Comparison of ENCODE assay signal across 10 mouse cellular contexts in the genomic region with DNA sequence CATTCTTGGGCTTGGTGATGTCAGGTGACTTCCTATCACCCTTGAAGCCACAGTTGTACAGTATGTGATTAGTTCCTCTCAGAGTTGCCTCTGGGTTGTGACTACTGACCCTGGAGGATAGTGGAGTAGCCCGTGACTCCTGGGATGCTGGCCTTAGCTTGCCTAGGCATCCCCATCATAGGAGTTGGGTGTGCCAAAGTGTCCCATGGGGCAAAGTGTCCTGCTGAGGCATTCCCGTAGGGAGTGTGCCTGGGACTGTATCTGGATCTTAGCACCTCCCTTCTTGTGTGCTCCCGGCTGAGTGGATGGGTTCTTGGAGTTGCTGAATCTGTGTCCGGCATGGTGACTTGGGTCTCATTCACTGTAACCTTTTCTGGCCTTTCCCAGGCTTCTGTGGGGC. TPM values are rescaled to one million over a fixed set of nuclear protein-coding genes. Genes with fewer than 3 reads are reported as not detected.
DNase-seq lines count a peak whose midpoint lies in the region; ATAC-seq and TF ChIP-seq lines count a peak whose summit lies in the region.
"Had no signal": no experiment of that assay in that cellular context is flagged by ENCODE, and none has a peak within 500 bp of the region (broad histone marks: within the 10 kb centered on the region; RNA-seq: fewer than 3 reads in every experiment).

No protein-coding gene starts in this region.

- TF ChIP-seq EP300 in liver, postnatal 0 days (IDR thresholded peaks at IDR 0.05; ENCODE audit: low read depth), result no peak

- H3K4me2 ChIP-seq in heart, embryonic 11.5 days, result no peak overlapping the region
- H3K4me2 ChIP-seq in intestine, postnatal 0 days (replicated peaks; ENCODE audit: low read depth), result no peak overlapping the region
- H3K4me2 ChIP-seq in liver, postnatal 0 days (ENCODE audit: low read depth, low read length), result no peak overlapping the region
- H3K4me2 ChIP-seq: midbrain, embryonic 12.5 days had no signal

- DNase-seq in heart, postnatal 4 days, result no peak
- DNase-seq in left cerebral cortex, adult 2 months (ENCODE audit: extremely low spot score in 1 of 2, low spot score in 2 of 2), result no peak
- DNase-seq in left cerebral cortex, postnatal 10 days (ENCODE audit: extremely low spot score in 1 of 2, low spot score in 2 of 2), result no peak
- DNase-seq in liver, postnatal 0 days, result no peak
- no peak for DNase-seq in lung, postnatal 14 days
- DNase-seq in ovary, adult 18-20 months (ENCODE audit: low spot score), result no peak

- H3K27ac ChIP-seq in heart, embryonic 11.5 days (ENCODE audit: low read depth, low read length), result peak overlapping the region; percentile 31
- H3K27ac ChIP-seq in left cerebral cortex, adult 2 months, result peak overlapping the region; percentile 50
- no peak overlapping the region for H3K27ac ChIP-seq in intestine, postnatal 0 days (ENCODE audit: low read depth, low read length)
- H3K27ac ChIP-seq in liver, postnatal 0 days (ENCODE audit: low read depth), result no peak overlapping the region
- H3K27ac ChIP-seq: midbrain, embryonic 12.5 days had no signal

- no peaks in the 10 kb centered on the region for H3K27me3 ChIP-seq in heart, embryonic 11.5 days (ENCODE audit: control insufficient read depth, insufficient read depth, low read length)
- no peaks in the 10 kb centered on the region for H3K27me3 ChIP-seq in intestine, postnatal 0 days (replicated peaks; ENCODE audit: control insufficient read depth, insufficient read depth, low read length)
- no peaks in the 10 kb centered on the region for H3K27me3 ChIP-seq in liver, postnatal 0 days (ENCODE audit: insufficient read depth, low read length)
- H3K27me3 ChIP-seq: midbrain, embryonic 12.5 days had no signal

- no peak for TF ChIP-seq CTCF in left cerebral cortex, adult 2 months (IDR thresholded peaks at IDR 0.05)
- TF ChIP-seq CTCF in intestine, postnatal 0 days (IDR thresholded peaks at IDR 0.05; ENCODE audit: low read depth), result no peak
- TF ChIP-seq CTCF in liver, postnatal 0 days (IDR thresholded peaks at IDR 0.05; ENCODE audit: low read depth), result no peak

- H3K4me3 ChIP-seq in heart, embryonic 11.5 days (ENCODE audit: low read depth, low read length), result no peak overlapping the region
- H3K4me3 ChIP-seq in left cerebral cortex, adult 2 months, result no peak overlapping the region
- H3K4me3 ChIP-seq in intestine, postnatal 0 days (ENCODE audit: low read depth, low read length), result no peak overlapping the region
- no peak overlapping the region for H3K4me3 ChIP-seq in liver, postnatal 0 days (ENCODE audit: low read depth, low read length)
- H3K4me3 ChIP-seq: midbrain, embryonic 12.5 days had no signal

- ATAC-seq in heart, embryonic 11.5 days (replicated peaks; ENCODE audit: insufficient number of reproducible peaks, low FRiP score, low TSS enrichment), result peak; percentile 5; the same call in 1 of the 2 replicates
- 0 out of 2 replicates have a peak, but pooled peaks have one; percentile 6 for ATAC-seq in intestine, postnatal 0 days
- peak; percentile 3; the same call in 1 of the 2 replicates for ATAC-seq in liver, postnatal 0 days

- peaks cover 46% of the 10 kb centered on the region for H3K36me3 ChIP-seq in heart, embryonic 11.5 days (ENCODE audit: control insufficient read depth, insufficient read depth, low read length)
- peaks cover 97% of the 10 kb centered on the region for H3K36me3 ChIP-seq in intestine, postnatal 0 days (ENCODE audit: control insufficient read depth, insufficient read depth)
- H3K36me3 ChIP-seq in liver, postnatal 0 days (replicated peaks; ENCODE audit: insufficient read depth, low read length), result peaks cover 92% of the 10 kb centered on the region

- WGBS in heart, embryonic 11.5 days (ENCODE audit: insufficient replicate concordance), result 55% methylated on average over 4 of the region's 4 CpGs
- WGBS in intestine, postnatal 0 days, result 92% methylated on average over 4 of the region's 4 CpGs
- 82% methylated on average over 4 of the region's 4 CpGs for WGBS in liver, postnatal 0 days (ENCODE audit: insufficient replicate concordance)

- H3K4me1 ChIP-seq in heart, embryonic 11.5 days (ENCODE audit: control insufficient read depth, insufficient read depth, low read length), result peaks cover 39% of the 10 kb centered on the region
- H3K4me1 ChIP-seq in intestine, postnatal 0 days (replicated peaks; ENCODE audit: control insufficient read depth, insufficient read depth, low read length), result no peaks in the 10 kb centered on the region
- peaks cover 3% of the 10 kb centered on the region; the same call in 1 of the 2 replicates for H3K4me1 ChIP-seq in liver, postnatal 0 days (ENCODE audit: insufficient read depth)
- H3K4me1 ChIP-seq: midbrain, embryonic 12.5 days had no signal

- H3K9me3 ChIP-seq in heart, embryonic 11.5 days (replicated peaks; ENCODE audit: control insufficient read depth, low read length), result no peaks in the 10 kb centered on the region
- no peaks in the 10 kb centered on the region for H3K9me3 ChIP-seq in intestine, postnatal 0 days (ENCODE audit: control insufficient read depth)
- no peaks in the 10 kb centered on the region for H3K9me3 ChIP-seq in liver, postnatal 0 days (ENCODE audit: low read length)
- H3K9me3 ChIP-seq: midbrain, embryonic 12.5 days had no signal

- intact Hi-C loops in left cerebral cortex, adult 2 months (cut with DNase I), result loop anchor here (1.0 kb wide), 1 partner anchor 24 kb away; no protein-coding TSS in a partner anchor
- intact Hi-C loops in left cerebral cortex, postnatal 10 days (cut with DNase I), result no loop called here

- 0 out of 2 replicates have a peak overlapping the region, but pooled peaks have one; percentile 0 for H3K9ac ChIP-seq in heart, embryonic 11.5 days (ENCODE audit: low read depth, low read length)
- no peak overlapping the region for H3K9ac ChIP-seq in intestine, postnatal 0 days (ENCODE audit: low read depth, low read length)
- no peak overlapping the region for H3K9ac ChIP-seq in liver, postnatal 0 days (replicated peaks)
- H3K9ac ChIP-seq: midbrain, embryonic 12.5 days had no signal

RNA-seq across cellular contexts. Expression of a gene that starts 20.0 kb away (rescaled TPM):
- 23.1 and 27.3 TPM in 2 replicates for polyA plus RNA-seq in heart, embryonic 11.5 days (2014; fragmentation: Nextera tagmentation; extraction: Ambion mirVana)
- total RNA-seq in heart, postnatal 4 days (2021), result 10 to 100 TPM; 75.6 to 76.8 TPM
- 10 to 100 TPM; 64.6 to 75.3 TPM for total RNA-seq in left cerebral cortex, adult 2 months (2021)
- total RNA-seq in left cerebral cortex, postnatal 10 days (2021), result 10 to 100 TPM; 59.1 to 60.1 TPM
- polyA plus RNA-seq in intestine, postnatal 0 days (2015; fragmentation: Nextera tagmentation; extraction: Ambion mirVana), result 6.2 and 7.6 TPM in 2 replicates
- 4.6 TPM in 2 replicates for polyA plus RNA-seq in liver, postnatal 0 days (2015; fragmentation: Nextera tagmentation; extraction: Ambion mirVana)

RNA-seq across cellular contexts. Expression of a gene that starts 23.0 kb away (rescaled TPM):
- 68.6 and 68.7 TPM in 2 replicates for polyA plus RNA-seq in heart, embryonic 11.5 days (2014; fragmentation: Nextera tagmentation; extraction: Ambion mirVana)
- 10 to 100 TPM; 46.0 to 51.7 TPM for total RNA-seq in heart, postnatal 4 days (2021)
- total RNA-seq in left cerebral cortex, adult 2 months (2021), result 10 to 100 TPM; 42.0 to 48.7 TPM
- 10 to 100 TPM; 39.7 to 43.1 TPM for total RNA-seq in left cerebral cortex, postnatal 10 days (2021)
- 35.5 and 39.0 TPM in 2 replicates for polyA plus RNA-seq in intestine, postnatal 0 days (2015; fragmentation: Nextera tagmentation; extraction: Ambion mirVana)
- polyA plus RNA-seq in liver, postnatal 0 days (2015; fragmentation: Nextera tagmentation; extraction: Ambion mirVana), result 20.9 and 22.2 TPM in 2 replicates

RNA-seq across cellular contexts. Expression of a gene that starts 23.4 kb away (rescaled TPM):
- polyA plus RNA-seq in heart, embryonic 11.5 days (2014; fragmentation: Nextera tagmentation; extraction: Ambion mirVana), result 89.0 and 97.7 TPM in 2 replicates
- 10 to 100 TPM; 36.2 to 37.1 TPM for total RNA-seq in heart, postnatal 4 days (2021)
- total RNA-seq in left cerebral cortex, adult 2 months (2021), result 10 to 100 TPM; 68.2 to 71.0 TPM
- 10 to 100 TPM; 57.0 to 62.1 TPM for total RNA-seq in left cerebral cortex, postnatal 10 days (2021)
- 60.9 and 61.8 TPM in 2 replicates for polyA plus RNA-seq in intestine, postnatal 0 days (2015; fragmentation: Nextera tagmentation; extraction: Ambion mirVana)
- 42.0 and 43.7 TPM in 2 replicates for polyA plus RNA-seq in liver, postnatal 0 days (2015; fragmentation: Nextera tagmentation; extraction: Ambion mirVana)

RNA-seq across cellular contexts. Expression of a gene that starts 30.1 kb away (rescaled TPM):
- polyA plus RNA-seq in heart, embryonic 11.5 days (2014; fragmentation: Nextera tagmentation; extraction: Ambion mirVana), result 0.11 TPM in 1 of 2 replicates, not detected in the other
- 1 to 10 TPM in 1 of 2 experiments, under 1 TPM in 1; 0.61 to 1.0 TPM for total RNA-seq in heart, postnatal 4 days (2021)
- 1 to 10 TPM; 1.9 to 3.8 TPM for total RNA-seq in left cerebral cortex, adult 2 months (2021)
- total RNA-seq in left cerebral cortex, postnatal 10 days (2021), result 1 to 10 TPM; 1.7 to 2.0 TPM
- not detected in 2 replicates for polyA plus RNA-seq in intestine, postnatal 0 days (2015; fragmentation: Nextera tagmentation; extraction: Ambion mirVana)
- 0.06 TPM in 1 of 2 replicates, not detected in the other for polyA plus RNA-seq in liver, postnatal 0 days (2015; fragmentation: Nextera tagmentation; extraction: Ambion mirVana)
- polyA plus RNA-seq: limb, embryonic 11.5 days had no signal

RNA-seq across cellular contexts. Expression of a gene that starts 32.9 kb away (rescaled TPM):
- polyA plus RNA-seq in heart, embryonic 11.5 days (2014; fragmentation: Nextera tagmentation; extraction: Ambion mirVana), result 51.5 and 59.3 TPM in 2 replicates
- total RNA-seq in heart, postnatal 4 days (2021), result 10 to 100 TPM; 47.8 to 53.8 TPM
- 100 to 1,000 TPM; 150 to 151 TPM for total RNA-seq in left cerebral cortex, adult 2 months (2021)
- 100 to 1,000 TPM; 146 to 151 TPM for total RNA-seq in left cerebral cortex, postnatal 10 days (2021)
- polyA plus RNA-seq in intestine, postnatal 0 days (2015; fragmentation: Nextera tagmentation; extraction: Ambion mirVana), result 41.3 and 49.5 TPM in 2 replicates
- polyA plus RNA-seq in liver, postnatal 0 days (2015; fragmentation: Nextera tagmentation; extraction: Ambion mirVana), result 16.4 and 19.0 TPM in 2 replicates

Comparison
In these comparisons a context has a peak if more than half of its experiments do, and no peak if none do; other contexts are left out.
1. H3K27ac ChIP-seq: peak in heart, embryonic 11.5 days (single experiment) and left cerebral cortex, adult 2 months (single experiment); none in intestine, postnatal 0 days (single experiment) and liver, postnatal 0 days (single experiment).
2. Peak in every context shown above with its lines, with median percentiles within 50 percentile points of each other: ATAC-seq.